8 mouse cellular contexts compared by ENCODE assay signal in the genomic region with DNA sequence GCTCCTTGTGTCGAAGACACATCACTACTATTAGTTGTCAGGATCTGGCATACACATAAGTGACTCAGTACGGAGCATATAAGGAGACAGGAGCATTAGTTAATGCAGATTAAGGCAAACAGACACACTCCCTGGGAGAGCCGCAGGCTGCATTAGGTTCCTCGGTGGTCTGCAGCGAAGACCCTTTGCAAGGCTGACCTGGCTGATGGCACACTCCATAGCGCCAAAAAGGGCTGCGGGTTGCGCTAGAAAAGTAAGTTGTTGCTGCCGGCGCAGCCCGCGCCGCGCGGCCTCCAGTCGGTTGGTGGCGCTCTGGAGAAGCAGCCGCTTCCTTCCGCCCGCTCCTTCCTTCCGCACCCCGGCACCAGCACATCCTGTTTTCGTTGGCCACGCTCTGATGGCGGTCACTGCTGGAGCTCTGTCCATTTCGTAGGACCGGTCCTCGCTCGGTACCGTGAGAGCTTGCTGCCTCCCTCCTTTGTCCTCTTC. TPM values are rescaled to one million over a fixed set of nuclear protein-coding genes. Genes with fewer than 3 reads are reported as not detected.
A peak's percentile ranks its signal among the peaks of the same experiment; 100 is the strongest.
DNase-seq lines count a peak whose midpoint lies in the region; ATAC-seq lines count a peak whose summit lies in the region.

Ddx46 (plus strand) TSS at position 389 of the 489 bp plus-strand sequence.

- peak within 1 kb of the TSS; percentile 98 to 99 for H3K4me3 ChIP-seq in heart, embryonic 14.5 days (ENCODE audit: control insufficient read depth in 1 of 2, insufficient read depth in 1 of 2, low read depth in 1 of 2, low read length in 2 of 2)
- peak within 1 kb of the TSS; percentile 98 for H3K4me3 ChIP-seq in liver, embryonic 15.5 days (replicated peaks)
- H3K4me3 ChIP-seq in neural tube, embryonic 12.5 days: peak within 1 kb of the TSS; percentile 98

- 4% methylated on average over 29 of the region's 30 CpGs for WGBS in heart, embryonic 14.5 days
- 4% methylated on average over 30 of the region's 30 CpGs for WGBS in liver, embryonic 15.5 days (ENCODE audit: insufficient replicate concordance)
- 7% methylated on average over 30 of the region's 30 CpGs for WGBS in neural tube, embryonic 12.5 days

- H3K4me2 ChIP-seq in heart, embryonic 14.5 days (ENCODE audit: low read length): peak within 1 kb of the TSS; percentile 90
- H3K4me2 ChIP-seq in liver, embryonic 15.5 days: peak within 1 kb of the TSS; percentile 84
- H3K4me2 ChIP-seq in neural tube, embryonic 12.5 days (replicated peaks): peak within 1 kb of the TSS; percentile 79

- ATAC-seq in CD4-positive, CD25-positive, alpha-beta regulatory T cell, adult 4 months: peak; percentile 84
- peak; percentile 76; the same call in 1 of the 2 replicates for ATAC-seq in heart, embryonic 14.5 days (ENCODE audit: insufficient number of reproducible peaks, insufficient read depth, low FRiP score, low read depth)
- peak; percentile 89 for ATAC-seq in liver, embryonic 15.5 days (ENCODE audit: insufficient read depth)
- peak; percentile 80 for ATAC-seq in neural tube, embryonic 12.5 days (ENCODE audit: low FRiP score, low read depth)

- H3K4me1 ChIP-seq in heart, embryonic 14.5 days (ENCODE audit: control insufficient read depth in 2 of 2, insufficient read depth in 2 of 2, low read length in 2 of 2): peaks cover 0 to 11% of the 10 kb centered on the region in 2 experiments; a peak in 2 of 4 replicates
- peaks cover 24% of the 10 kb centered on the region for H3K4me1 ChIP-seq in liver, embryonic 15.5 days (replicated peaks)
- peaks cover 10% of the 10 kb centered on the region for H3K4me1 ChIP-seq in neural tube, embryonic 12.5 days

- DNase-seq in c-Kit-negative CD71-positive TER-119-positive erythroid progenitor cells, embryonic 14.5 days (ENCODE audit: low read depth, low spot score): peak; percentile 75
- DNase-seq in fibroblast of lung, adult 2 months (ENCODE audit: low read depth): peak; percentile 74
- peak; percentile 90 to 94 for DNase-seq in kidney, postnatal 25 days
- DNase-seq in telencephalon, adult 2 months (ENCODE audit: low read depth, low spot score): peak; percentile 85

- H3K36me3 ChIP-seq in heart, embryonic 14.5 days (ENCODE audit: control insufficient read depth, insufficient read depth, low read length): peaks cover 63% of the 10 kb centered on the region
- H3K36me3 ChIP-seq in liver, embryonic 15.5 days (replicated peaks): peaks cover 52% of the 10 kb centered on the region
- H3K36me3 ChIP-seq in neural tube, embryonic 12.5 days: peaks cover 51% of the 10 kb centered on the region

- H3K9me3 ChIP-seq in heart, embryonic 14.5 days (ENCODE audit: control insufficient read depth, low read length): no peaks in the 10 kb centered on the region
- H3K9me3 ChIP-seq in liver, embryonic 15.5 days (replicated peaks): no peaks in the 10 kb centered on the region
- no peaks in the 10 kb centered on the region for H3K9me3 ChIP-seq in neural tube, embryonic 12.5 days

- no peaks in the 10 kb centered on the region for H3K27me3 ChIP-seq in heart, embryonic 14.5 days (ENCODE audit: control insufficient read depth, insufficient read depth, low read length)
- H3K27me3 ChIP-seq in liver, embryonic 15.5 days: no peaks in the 10 kb centered on the region
- no peaks in the 10 kb centered on the region for H3K27me3 ChIP-seq in neural tube, embryonic 12.5 days (replicated peaks)

- H3K9ac ChIP-seq in heart, embryonic 14.5 days (ENCODE audit: low read length): peak within 1 kb of the TSS; percentile 93
- peak within 1 kb of the TSS; percentile 86 for H3K9ac ChIP-seq in liver, embryonic 15.5 days
- H3K9ac ChIP-seq in neural tube, embryonic 12.5 days: peak within 1 kb of the TSS; percentile 92

- no peak within 1 kb of the TSS; a peak in 1 of 4 replicates for H3K27ac ChIP-seq in heart, embryonic 14.5 days (replicated peaks in 1 of 2; ENCODE audit: control insufficient read depth in 1 of 2, insufficient read depth in 1 of 2, low read depth in 2 of 2, low read length in 2 of 2)
- peak within 1 kb of the TSS; percentile 57 for H3K27ac ChIP-seq in liver, embryonic 15.5 days (replicated peaks)
- peak within 1 kb of the TSS; percentile 48; the same call in 1 of the 2 replicates for H3K27ac ChIP-seq in neural tube, embryonic 12.5 days

RNA-seq across cellular contexts. Expression of gene Ddx46, which starts in this region (rescaled TPM):
- 10 to 100 TPM; 58.1 to 64.6 TPM for polyA plus RNA-seq in CD4-positive, CD25-positive, alpha-beta regulatory T cell, adult 4 months (2017; shearing (Covaris generic))
- polyA plus RNA-seq in heart, embryonic 14.5 days (2014; fragmentation: Nextera tagmentation; extraction: Ambion mirVana): 22.0 and 22.8 TPM in 2 replicates
- 13.2 and 14.0 TPM in 2 replicates for polyA plus RNA-seq in liver, embryonic 15.5 days (2015; fragmentation: Nextera tagmentation; extraction: Ambion mirVana)
- 38.2 and 43.5 TPM in 2 replicates for polyA plus RNA-seq in neural tube, embryonic 12.5 days (2016; fragmentation: Nextera tagmentation; extraction: Ambion mirVana)

Comparison
In these comparisons a context has a peak if more than half of its experiments do, and no peak if none do; other contexts are left out.
1. H3K27ac ChIP-seq: peak in liver, embryonic 15.5 days (single experiment) and neural tube, embryonic 12.5 days (single experiment); none in heart, embryonic 14.5 days (0 of 2).
2. Peak in every context shown above with its lines, with median percentiles within 50 percentile points of each other: ATAC-seq, DNase-seq, H3K4me2 ChIP-seq, H3K4me3 ChIP-seq and H3K9ac ChIP-seq.